Mouse (Mus musculus): ENCODE data around the gene 2610528A11Rik. TPM values are rescaled to one million over a fixed set of nuclear protein-coding genes. Genes with fewer than 3 reads are reported as not detected.
"Not testable (repeated sequence)": the region's sequence is repeated elsewhere in the genome, so short reads cannot be mapped to it uniquely, and the experiment has no call there.

Gene 2610528A11Rik
- 0.23 and 0.29 TPM in 2 replicates for polyA plus RNA-seq (2012; rRNA removed)

GRCm38 (mm10) chr14:37113922-37114321 lies at the start of gene 2610528A11Rik:
Gene 2610528A11Rik (minus strand): TSS chr14:37114022.
- DNase-seq (ENCODE audit: low spot score): no peak

GRCm38 (mm10) chr14:37163277-37163956 lies 49.6 kb upstream of the 2610528A11Rik start:
- DNase-seq (ENCODE audit: low spot score): no peak

- no peak for DNase-seq (ENCODE audit: low spot score)
These were observed 40.6 kb upstream of the 2610528A11Rik start for GRCm38 (mm10) chr14:37154391-37154790.

- no peak for DNase-seq (ENCODE audit: low spot score)
These were observed 25.4 kb upstream of the 2610528A11Rik start for GRCm38 (mm10) chr14:37139051-37139710.

- DNase-seq (ENCODE audit: low spot score): not testable (repeated sequence)
These were observed 23.8 kb upstream of the 2610528A11Rik start for GRCm38 (mm10) chr14:37137596-37137995.

GRCm38 (mm10) chr14:37136110-37136509 lies 22.3 kb upstream of the 2610528A11Rik start:
- no peak for DNase-seq (ENCODE audit: low spot score)

GRCm38 (mm10) chr14:37135671-37136070 lies 21.8 kb upstream of the 2610528A11Rik start:
- DNase-seq (ENCODE audit: low spot score): no peak

GRCm38 (mm10) chr14:37135127-37135593 lies 21.3 kb upstream of the 2610528A11Rik start, which contains the start of gene Ghitm:
Gene Ghitm (minus strand): TSS chr14:37135272.
- peak; percentile 89 for DNase-seq (ENCODE audit: low spot score)

- no peak for DNase-seq (ENCODE audit: low spot score)
These were observed 20.7 kb upstream of the 2610528A11Rik start for GRCm38 (mm10) chr14:37134304-37135126.

GRCm38 (mm10) chr14:37127652-37128051 lies 13.8 kb upstream of the 2610528A11Rik start:
- no peak for DNase-seq (ENCODE audit: low spot score)

GRCm38 (mm10) chr14:37119233-37119632 lies 5.4 kb upstream of the 2610528A11Rik start:
- DNase-seq (ENCODE audit: low spot score): no peak

GRCm38 (mm10) chr14:37112931-37113330 lies 891 bp downstream of the 2610528A11Rik start:
- DNase-seq (ENCODE audit: low spot score): no peak

- no peak for DNase-seq (ENCODE audit: low spot score)
These were observed 2.5 kb downstream of the 2610528A11Rik start for GRCm38 (mm10) chr14:37111371-37111770.

- no peak for DNase-seq (ENCODE audit: low spot score)
These were observed 3.4 kb downstream of the 2610528A11Rik start for GRCm38 (mm10) chr14:37110456-37110855.

GRCm38 (mm10) chr14:37109975-37110374 lies 3.8 kb downstream of the 2610528A11Rik start:
- DNase-seq (ENCODE audit: low spot score): no peak

GRCm38 (mm10) chr14:37109460-37109859 lies 4.4 kb downstream of the 2610528A11Rik start:
- no peak for DNase-seq (ENCODE audit: low spot score)

GRCm38 (mm10) chr14:37105846-37106245 lies 8.0 kb downstream of the 2610528A11Rik start:
- DNase-seq (ENCODE audit: low spot score): no peak

- DNase-seq (ENCODE audit: low spot score): no peak
These were observed 9.1 kb downstream of the 2610528A11Rik start for GRCm38 (mm10) chr14:37104747-37105146.

- no peak for DNase-seq (ENCODE audit: low spot score)
These were observed 11.3 kb downstream of the 2610528A11Rik start for GRCm38 (mm10) chr14:37102484-37102883.

GRCm38 (mm10) chr14:37101531-37101930 lies 12.3 kb downstream of the 2610528A11Rik start:
- DNase-seq (ENCODE audit: low spot score): no peak

- DNase-seq (ENCODE audit: low spot score): no peak
These were observed 15.8 kb downstream of the 2610528A11Rik start, which contains the start of gene Cdhr1 for GRCm38 (mm10) chr14:37097956-37098530. Gene Cdhr1 (minus strand): TSS chr14:37098347.

GRCm38 (mm10) chr14:37095556-37095955 lies 18.3 kb downstream of the 2610528A11Rik start:
- no peak for DNase-seq (ENCODE audit: low spot score)

Data from urinary bladder, adult 2 months (tissue).